Mouse (Mus musculus): ENCODE results near the gene Bola3.

- TF ChIP-seq CTCF (conservative IDR thresholded peaks at IDR 0.05; ENCODE audit: low read length) = no peak
- no peak for TF ChIP-seq NANOG (IDR thresholded peaks at IDR 0.05; ENCODE audit: borderline replicate concordance, low read length)
- TF ChIP-seq POU5F1 (IDR thresholded peaks at IDR 0.05; ENCODE audit: borderline replicate concordance, low read length) = no peak
These were observed 48.8 kb downstream of the Bola3 start for GRCm38 (mm10) chr6:83397728-83398127.

All from E14TG2a.4 (cell line).